Mouse (Mus musculus): ENCODE data around the gene Casr.

Gene Casr

DNA sequence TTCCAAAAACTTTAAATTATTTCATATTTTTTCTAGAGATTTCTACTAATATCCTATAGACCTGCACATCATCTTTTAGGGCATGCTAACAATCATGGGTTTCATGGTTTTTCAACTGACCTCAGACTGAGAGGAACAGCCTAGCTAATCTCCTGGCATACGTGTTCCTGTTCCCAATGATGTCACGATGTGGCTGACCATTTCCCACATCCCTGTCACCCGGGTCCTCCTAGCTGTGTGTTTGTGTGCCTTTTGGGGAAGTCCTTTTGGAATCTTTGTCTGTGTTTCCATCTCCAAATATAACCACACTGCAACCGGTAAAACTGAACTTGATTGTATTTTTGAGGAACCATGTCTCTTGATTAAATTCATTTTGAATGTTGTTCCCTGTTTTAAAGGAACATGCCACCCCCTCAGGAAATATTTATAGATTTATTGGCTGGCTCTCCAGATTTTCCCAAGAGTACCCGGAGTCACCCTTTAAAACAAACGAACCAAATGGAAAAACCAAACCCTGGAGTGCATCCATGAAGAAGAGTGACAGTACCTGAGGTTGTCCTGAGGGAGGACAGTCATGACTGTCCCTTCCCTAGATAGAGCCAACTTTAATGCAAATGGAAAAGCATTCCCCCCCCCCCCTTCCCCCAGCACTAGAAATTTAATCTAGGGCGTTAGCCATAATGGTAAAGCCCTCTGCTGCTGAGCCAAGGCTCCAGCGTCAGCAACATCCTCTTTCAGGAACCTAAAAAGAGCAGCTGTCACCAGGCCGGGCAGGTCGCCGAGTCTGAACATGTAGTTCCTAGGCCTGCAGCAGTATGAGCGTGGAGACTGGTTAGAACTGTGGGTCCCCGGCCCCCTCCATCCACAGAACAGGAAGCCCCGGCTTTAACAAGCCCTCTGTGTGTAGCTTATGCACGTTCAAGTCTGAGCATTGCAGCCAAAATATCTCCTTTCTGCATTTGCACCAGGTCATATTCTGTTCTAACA lies 31.1 kb downstream of the Casr start:
- in situ Hi-C loops (cut with MboI; ENCODE audit: low pct_unique_long_range_greater_than_20kb in 1 of 2, low sequenced_read_pairs in 2 of 2, unreplicated experiment in 1 of 2): no loop called here

DNA sequence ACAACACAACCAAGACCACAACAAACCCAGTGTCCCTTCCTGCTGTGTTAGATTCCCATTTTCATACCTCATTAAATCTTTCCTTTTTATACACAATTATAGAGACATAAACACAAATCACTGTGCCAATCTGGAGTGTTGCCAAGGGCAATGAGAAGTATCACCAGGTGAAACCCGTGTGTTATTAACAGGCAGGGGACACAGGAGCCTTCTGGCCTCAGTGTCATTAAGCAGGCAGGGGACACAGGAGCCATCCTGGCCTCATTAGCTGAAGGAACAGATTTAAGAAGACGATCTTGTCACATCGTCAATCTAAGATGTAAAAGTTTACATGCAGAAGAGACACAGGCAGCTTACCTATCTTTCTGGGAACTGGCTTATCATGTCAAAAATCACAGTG lies 33.1 kb downstream of the Casr start:
- in situ Hi-C loops (cut with MboI; ENCODE audit: low pct_unique_long_range_greater_than_20kb in 1 of 2, low sequenced_read_pairs in 2 of 2, unreplicated experiment in 1 of 2): no loop called here

DNA sequence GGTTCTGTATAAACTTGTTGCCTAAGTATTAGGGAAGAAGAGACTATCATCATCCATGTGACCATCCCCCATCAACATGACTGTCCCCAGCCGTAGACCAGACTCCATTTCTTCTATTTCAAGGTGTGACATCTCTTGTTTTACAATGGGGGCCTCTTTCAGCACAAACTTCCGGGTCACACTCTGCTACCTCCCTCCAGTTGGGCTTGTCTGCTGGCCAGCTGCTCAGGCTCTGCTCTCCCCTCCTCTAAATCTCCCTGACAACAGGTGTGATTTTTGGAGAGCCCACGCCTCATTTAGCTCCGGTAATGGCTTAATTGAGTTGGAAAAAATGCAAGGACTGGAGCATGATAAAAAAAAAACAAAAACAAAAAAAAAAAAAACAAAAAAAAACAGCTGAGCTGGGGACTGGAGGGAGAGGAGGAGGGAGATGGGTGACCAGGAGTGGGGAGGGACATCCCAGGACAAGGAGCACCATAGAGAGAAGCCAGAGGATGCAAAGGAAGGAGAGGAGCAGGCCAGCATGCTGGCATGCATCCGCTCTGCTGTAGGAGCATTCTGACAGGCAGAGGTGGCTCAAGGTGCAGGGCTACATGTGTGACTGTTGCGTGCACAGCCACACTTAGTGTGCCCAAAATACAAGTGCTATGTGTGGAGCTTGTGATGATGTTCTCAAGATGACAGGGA lies 35.2 kb downstream of the Casr start:
- in situ Hi-C loops (cut with MboI; ENCODE audit: low pct_unique_long_range_greater_than_20kb in 1 of 2, low sequenced_read_pairs in 2 of 2, unreplicated experiment in 1 of 2): no loop called here

DNA sequence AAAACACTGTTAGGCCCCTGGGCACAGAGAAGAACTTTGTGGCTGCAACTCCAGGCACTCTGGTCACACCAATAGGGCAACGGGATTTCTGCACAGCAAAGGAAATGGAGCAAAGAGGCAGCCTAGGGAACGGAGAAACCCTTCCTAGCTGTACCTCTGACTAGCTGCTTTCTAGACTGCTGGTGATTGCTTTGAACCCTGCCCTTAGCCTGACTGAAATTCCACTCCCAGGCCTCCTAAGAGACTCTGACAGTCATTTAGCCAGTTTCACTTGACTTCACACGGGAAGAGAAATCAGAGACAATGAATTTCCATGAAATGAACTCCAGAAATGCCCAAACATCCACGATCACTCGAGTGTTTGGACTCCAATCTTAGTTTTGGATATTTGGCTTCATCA lies 38.8 kb downstream of the Casr start:
- in situ Hi-C loops (cut with MboI; ENCODE audit: low pct_unique_long_range_greater_than_20kb in 1 of 2, low sequenced_read_pairs in 2 of 2, unreplicated experiment in 1 of 2): no loop called here

DNA sequence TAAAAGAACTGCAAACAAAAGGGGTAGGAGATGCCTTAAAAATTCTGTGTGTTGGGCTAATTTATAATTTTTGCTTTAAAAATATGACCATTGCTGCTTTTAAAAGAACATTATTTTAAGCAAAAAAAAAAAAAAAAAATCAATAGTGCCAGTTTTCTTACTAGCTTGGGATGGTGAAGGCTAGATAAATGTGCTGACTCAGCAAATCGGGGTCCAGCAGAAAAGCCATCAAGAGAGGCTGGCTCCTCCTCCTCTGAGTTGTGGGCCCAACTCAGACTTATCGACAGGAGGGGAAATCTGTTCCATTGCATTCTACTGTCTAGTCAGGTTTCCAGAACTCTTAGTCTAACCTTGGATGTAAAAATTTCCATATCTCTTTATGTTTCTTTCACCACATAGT lies 45.6 kb downstream of the Casr start:
- in situ Hi-C loops (cut with MboI; ENCODE audit: low pct_unique_long_range_greater_than_20kb in 1 of 2, low sequenced_read_pairs in 2 of 2, unreplicated experiment in 1 of 2): no loop called here

DNA sequence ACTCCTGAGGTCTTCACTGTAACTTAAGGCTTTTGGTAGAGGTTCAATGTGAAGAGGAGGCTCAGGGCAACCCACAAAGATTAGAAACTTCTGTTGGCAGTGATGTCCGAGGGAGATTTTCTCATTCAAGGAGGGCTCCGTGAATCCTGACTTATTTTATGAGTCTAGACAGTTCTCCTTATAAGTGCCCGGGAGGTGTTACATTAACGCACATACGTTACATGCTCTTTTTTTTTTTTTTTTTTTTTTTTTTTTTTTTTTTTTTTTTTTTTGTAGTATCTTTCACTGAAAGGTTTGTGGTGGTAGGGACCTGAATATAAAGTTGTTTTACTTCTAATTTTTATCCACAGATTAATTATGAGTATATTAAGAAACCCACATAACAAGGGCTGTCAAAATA lies 54.6 kb downstream of the Casr start:
- in situ Hi-C loops (cut with MboI; ENCODE audit: low pct_unique_long_range_greater_than_20kb in 1 of 2, low sequenced_read_pairs in 2 of 2, unreplicated experiment in 1 of 2): no loop called here

DNA sequence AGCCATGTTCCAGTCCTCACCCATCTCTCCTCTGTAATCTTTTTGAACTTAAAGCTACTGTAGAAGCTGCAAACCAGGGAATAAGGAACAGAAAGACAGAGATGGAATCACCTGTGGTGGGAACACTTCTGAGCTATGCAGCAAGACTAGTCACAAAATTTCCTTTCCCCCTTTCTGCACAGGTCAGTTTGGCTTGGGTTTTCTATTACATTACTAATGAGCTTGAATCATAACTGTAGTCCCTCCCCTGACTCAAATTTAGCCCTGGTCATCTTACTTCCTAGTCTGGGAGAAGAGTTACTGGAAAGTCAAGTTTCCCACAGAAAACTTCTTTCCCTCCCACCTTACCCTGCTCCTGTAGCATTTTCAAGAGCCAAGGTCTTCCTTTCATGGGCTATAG lies 55.1 kb downstream of the Casr start:
- in situ Hi-C loops (cut with MboI; ENCODE audit: low pct_unique_long_range_greater_than_20kb in 1 of 2, low sequenced_read_pairs in 2 of 2, unreplicated experiment in 1 of 2): no loop called here

DNA sequence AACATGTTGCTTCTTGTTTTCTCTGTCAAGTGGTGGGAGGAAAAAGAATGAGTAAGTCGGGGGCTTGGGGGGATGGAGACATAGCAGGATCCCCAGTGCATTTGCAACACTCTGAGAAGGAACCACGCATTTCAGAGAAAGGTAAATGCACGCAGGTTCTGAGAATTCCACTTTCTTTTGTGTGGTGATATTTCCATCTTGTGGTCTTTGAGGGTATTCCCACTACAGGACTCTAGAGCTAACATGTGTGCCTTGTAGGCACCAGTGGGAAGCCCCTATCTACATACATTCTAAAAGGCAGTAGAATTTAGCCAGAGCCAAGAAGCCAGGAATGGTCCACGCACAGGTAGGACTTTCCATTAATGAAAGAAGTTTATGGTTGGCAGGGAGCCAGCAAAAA lies 56.0 kb downstream of the Casr start:
- in situ Hi-C loops (cut with MboI; ENCODE audit: low pct_unique_long_range_greater_than_20kb in 1 of 2, low sequenced_read_pairs in 2 of 2, unreplicated experiment in 1 of 2): no loop called here

DNA sequence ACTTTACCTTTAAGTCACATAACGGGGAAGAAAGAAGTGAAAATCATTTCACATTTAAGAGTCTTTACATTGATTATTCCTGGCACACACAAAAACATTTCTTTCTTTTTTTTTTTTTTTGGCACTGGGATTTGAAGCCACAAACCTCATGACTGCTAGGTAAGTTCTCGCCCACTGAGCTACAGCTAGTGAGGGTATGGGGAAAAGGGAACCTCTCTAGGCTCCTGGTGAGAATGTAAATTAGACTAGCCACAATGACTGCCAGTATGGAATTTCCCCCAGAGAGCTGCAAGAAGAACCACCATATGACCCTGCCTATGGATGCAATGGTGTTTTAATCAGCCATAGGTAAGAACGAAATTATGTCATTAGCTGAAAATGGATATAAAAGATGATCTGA lies 56.8 kb downstream of the Casr start:
- in situ Hi-C loops (cut with MboI; ENCODE audit: low pct_unique_long_range_greater_than_20kb in 1 of 2, low sequenced_read_pairs in 2 of 2, unreplicated experiment in 1 of 2): no loop called here

DNA sequence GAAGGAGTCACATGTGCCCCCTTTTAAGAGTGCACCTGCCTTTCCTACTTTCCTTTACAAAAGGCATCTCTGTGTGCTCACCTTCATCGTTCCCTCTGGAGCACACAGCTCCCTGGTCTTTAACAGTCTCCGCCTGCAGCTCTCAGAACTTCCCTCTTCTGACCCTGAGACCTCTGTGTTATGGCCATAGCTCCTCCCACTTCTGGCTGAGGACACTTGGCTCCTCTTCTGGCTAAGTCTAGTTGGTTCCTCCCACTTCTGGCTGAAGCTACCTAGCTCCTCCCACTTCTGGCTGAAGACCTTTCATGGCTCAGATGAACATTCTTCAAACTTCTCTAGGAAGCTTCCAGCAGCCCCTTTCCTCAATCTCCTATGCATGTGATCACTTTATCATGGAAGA lies 59.7 kb downstream of the Casr start:
- in situ Hi-C loops (cut with MboI; ENCODE audit: low pct_unique_long_range_greater_than_20kb in 1 of 2, low sequenced_read_pairs in 2 of 2, unreplicated experiment in 1 of 2): no loop called here

DNA sequence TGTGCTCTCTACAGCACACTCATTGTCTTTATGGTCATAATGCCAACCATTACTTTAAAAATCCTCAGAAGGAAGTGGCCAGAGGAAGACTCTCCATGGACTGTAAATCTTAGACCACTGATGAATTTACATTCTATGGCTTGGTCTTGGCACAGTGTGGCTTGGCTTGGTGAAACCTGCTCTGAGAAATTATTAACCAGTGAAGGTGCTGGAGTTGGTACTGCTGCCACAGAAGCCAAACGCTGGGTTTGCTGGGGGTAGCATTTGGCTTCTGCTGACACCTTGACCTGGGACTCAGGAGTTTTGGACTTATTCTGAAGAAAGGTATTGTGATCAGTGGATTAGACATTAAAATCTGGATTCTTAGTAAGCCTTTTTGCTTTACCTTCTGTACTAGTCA lies 69.5 kb downstream of the Casr start:
- in situ Hi-C loops (cut with MboI; ENCODE audit: low pct_unique_long_range_greater_than_20kb in 1 of 2, low sequenced_read_pairs in 2 of 2, unreplicated experiment in 1 of 2): no loop called here

DNA sequence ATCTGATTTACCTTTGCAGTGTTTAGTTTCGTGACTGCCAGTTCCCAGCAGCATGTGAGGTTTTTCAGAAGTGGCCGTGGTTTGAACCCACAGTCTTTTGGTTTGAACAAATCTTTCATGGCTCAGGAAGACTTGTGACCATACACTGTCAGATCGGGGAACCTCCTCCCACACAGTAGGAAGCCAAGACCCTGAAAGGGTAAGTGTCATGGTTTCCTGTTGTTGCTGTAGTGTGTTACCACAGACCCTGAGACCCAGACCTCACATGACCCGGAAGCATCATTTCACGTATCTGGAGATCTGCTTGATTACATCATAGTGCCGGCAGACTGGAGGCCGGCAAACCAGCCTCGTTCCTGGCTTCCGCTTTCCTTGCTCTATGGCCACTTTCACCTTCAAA lies 85.1 kb downstream of the Casr start:
- in situ Hi-C loops (cut with MboI; ENCODE audit: low pct_unique_long_range_greater_than_20kb in 1 of 2, low sequenced_read_pairs in 2 of 2, unreplicated experiment in 1 of 2): loop anchor here (5.0 to 10.0 kb wide), 4 partner anchors 88 to 338 kb away; partner anchors contain the start of gene Casr (in 1 of the 2)

DNA sequence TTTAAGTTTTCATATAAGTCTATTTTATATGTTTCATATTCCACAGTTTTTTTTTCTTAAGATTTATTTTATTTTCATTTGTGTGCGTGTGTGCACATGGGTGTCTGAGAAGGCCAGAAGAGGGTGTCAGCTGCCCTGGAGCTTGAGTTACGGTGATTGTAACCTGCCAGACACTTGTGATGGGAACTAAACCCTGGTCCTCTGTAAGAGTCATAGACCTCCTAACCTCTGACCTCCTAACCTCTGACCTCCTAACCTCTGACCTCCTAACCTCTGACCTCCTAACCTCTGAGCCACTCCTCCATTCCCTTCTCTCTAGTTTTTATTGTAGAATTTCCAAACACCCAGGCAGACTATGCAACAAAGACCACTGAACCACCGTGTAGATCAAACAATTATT lies 86.4 kb downstream of the Casr start:
- in situ Hi-C loops (cut with MboI; ENCODE audit: low pct_unique_long_range_greater_than_20kb in 1 of 2, low sequenced_read_pairs in 2 of 2, unreplicated experiment in 1 of 2): loop anchor here (5.0 to 10.0 kb wide), 4 partner anchors 89 to 339 kb away; partner anchors contain the start of gene Casr (in 1 of the 2)

DNA sequence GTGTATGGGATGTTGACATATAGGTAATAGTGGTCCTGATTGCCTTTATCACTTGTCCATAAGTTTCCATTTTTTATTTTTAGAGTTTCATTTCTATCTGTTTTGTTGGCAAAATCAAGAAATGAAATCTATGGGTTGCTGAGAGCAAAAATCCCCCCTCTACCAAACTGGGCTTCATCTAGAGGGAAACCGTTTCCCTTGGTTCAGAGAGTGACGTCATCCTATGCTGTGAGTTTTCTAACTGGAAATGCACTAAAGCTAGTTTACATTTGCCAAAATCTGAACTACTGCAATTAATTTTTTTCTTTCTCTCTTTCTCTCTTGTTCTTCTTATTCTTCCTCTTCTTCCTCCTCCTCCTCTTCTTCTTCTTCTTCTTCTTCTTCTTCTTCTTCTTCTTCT lies 87.1 kb downstream of the Casr start:
- in situ Hi-C loops (cut with MboI; ENCODE audit: low pct_unique_long_range_greater_than_20kb in 1 of 2, low sequenced_read_pairs in 2 of 2, unreplicated experiment in 1 of 2): loop anchor here (5.0 to 25.0 kb wide), 5 partner anchors 90 to 340 kb away; partner anchors contain the start of gene Casr (in 1 of the 2)

DNA sequence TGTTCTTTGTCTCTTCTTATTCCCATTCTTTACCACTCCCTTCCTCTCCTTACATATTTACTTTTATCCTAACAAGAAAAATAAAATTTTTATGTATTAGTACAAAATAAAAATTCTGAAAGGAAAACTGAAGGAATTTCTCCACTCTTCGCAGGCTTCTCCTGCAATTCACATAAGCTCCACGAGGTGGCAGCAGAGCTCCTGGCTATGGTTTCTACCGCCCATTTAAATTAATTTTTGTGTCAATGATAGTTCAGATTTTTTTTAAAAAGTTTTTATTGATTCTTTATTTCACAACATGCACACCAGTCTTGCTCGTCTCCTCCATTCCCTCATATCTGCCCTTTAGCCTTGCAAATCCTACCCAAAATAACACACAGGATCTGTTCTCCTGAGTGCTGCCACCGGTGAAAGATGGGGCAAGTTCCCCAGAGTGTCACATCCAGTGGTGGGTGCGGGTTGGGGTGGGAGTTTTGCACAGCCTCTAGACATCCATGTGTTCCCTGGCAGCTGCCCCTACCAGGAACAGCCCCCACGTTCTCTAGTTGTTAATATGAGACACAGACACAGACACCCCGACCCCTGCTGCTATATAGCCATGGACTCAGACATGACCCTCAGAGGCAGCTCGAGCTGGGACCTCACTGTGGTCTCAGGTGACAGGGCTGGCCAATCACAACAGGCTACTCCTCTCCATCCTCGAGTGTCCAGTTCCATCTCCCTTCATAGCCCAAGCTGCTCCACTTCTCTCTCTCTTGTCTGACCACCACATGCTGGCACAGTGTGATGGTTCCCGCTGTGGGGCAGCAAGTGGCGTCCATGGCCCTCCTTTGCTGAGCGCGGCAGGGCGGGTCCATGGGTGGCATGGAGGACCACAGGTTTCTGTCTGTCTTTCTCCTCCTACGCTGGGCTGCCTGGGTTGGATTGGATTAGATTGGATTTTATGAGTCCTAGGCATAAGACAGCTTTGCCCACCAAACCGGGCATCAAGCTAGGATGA lies 88.4 kb downstream of the Casr start:
- in situ Hi-C loops (cut with MboI; ENCODE audit: low pct_unique_long_range_greater_than_20kb in 1 of 2, low sequenced_read_pairs in 2 of 2, unreplicated experiment in 1 of 2): loop anchor here (5.0 to 25.0 kb wide), 5 partner anchors 91 to 341 kb away; partner anchors contain the start of gene Casr (in 1 of the 2)

DNA sequence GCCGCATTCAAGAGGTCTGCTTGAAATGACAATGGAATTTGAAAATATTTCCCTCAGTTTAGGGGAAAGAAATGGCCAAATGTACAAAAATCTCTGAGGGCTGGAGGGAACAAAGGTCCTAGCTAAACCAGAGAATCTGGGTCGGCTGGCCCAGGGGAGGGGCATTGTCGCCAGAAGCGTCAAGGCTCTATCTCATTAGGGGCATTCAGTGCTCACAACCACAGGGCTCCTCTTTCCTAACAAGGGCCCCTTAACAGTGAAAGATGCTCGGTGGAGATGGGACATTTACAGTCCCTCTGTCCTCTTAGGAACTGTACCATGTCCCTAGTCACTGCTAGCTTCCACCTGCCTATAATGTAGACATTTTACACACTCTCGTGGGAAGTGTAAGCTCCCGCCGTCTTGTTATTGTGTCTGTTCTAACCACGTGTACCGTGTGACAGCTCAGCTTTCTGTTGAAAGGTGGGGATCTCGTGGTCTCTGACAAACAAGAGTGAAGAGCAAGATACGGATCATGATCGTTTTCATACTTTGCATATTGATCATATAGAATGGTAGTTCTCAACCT lies 90.8 kb downstream of the Casr start:
- in situ Hi-C loops (cut with MboI; ENCODE audit: low pct_unique_long_range_greater_than_20kb in 1 of 2, low sequenced_read_pairs in 2 of 2, unreplicated experiment in 1 of 2): loop anchor here (5.0 to 25.0 kb wide), 5 partner anchors 94 to 344 kb away; partner anchors contain the start of gene Casr (in 1 of the 2)

DNA sequence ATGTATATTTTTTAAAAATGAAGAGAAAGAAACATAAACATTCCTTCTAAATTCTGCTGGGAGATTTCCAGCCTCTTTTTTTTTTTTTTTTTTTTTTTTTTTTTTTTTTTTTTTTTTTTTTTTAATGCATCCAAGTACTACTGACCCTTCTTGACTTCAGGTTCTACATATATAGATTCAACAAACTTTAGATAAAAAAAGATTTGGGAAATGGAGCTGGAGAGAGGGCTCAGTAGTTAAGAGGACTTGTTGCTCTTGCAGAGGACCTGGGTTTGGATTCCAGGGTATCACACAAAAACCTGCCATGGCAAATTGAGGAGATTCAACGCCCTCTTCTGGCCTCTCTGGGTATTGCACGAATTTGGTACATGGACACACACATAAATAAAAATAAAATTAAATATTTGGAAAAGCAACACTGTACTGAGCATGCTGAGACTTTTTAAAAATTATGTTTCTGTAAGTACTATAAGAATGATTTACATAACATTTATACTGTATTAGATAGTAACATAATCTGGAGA lies 91.9 kb downstream of the Casr start:
- in situ Hi-C loops (cut with MboI; ENCODE audit: low pct_unique_long_range_greater_than_20kb in 1 of 2, low sequenced_read_pairs in 2 of 2, unreplicated experiment in 1 of 2): loop anchor here (5.0 to 25.0 kb wide), 5 partner anchors 95 to 345 kb away; partner anchors contain the start of gene Casr (in 1 of the 2)

All from mouse embryonic stem cell (cell line).